Mouse (Mus musculus): ENCODE data around the gene Jakmip3. TPM values are rescaled to one million over a fixed set of nuclear protein-coding genes. Genes with fewer than 3 reads are reported as not detected.

Jakmip3 gene
- polyA plus RNA-seq, 1 experiment from 2014 or later, result 0.59 TPM

DNA sequence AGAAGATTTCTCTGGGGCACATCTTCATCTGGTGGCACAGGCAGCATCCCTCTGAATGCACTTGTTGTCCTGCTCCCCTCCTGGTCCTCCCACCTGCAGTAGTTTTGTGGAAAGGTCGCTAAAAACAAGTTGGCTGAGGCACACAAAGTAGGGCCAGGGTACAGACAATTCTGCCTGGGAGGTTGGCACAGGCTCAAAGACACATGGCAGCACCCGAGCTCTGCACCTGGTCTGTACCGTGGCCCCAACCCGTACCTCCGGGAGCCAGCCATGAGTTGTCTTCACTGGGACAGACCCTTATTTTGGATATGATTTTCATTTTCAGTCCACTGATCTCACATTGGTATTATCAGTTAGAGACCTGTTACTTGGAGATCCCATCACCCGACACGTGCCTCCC is 1.5 kb upstream of the Jakmip3 start:
- H3K4me2 ChIP-seq, result no peak overlapping the region
- H3K27ac ChIP-seq (ENCODE audit: low read depth, low read length), result no peak overlapping the region
- peaks cover 58% of the 10 kb centered on the region for H3K27me3 ChIP-seq (ENCODE audit: control insufficient read depth, insufficient read depth, low read length)
- H3K4me1 ChIP-seq (ENCODE audit: control insufficient read depth, insufficient read depth, low read length), result peaks cover 6% of the 10 kb centered on the region; the same call in 1 of the 2 replicates
- WGBS (ENCODE audit: insufficient replicate concordance), result 77% methylated on average over 7 of the region's 7 CpGs
- H3K4me3 ChIP-seq (ENCODE audit: low read depth, low read length), result no peak overlapping the region
- no peaks in the 10 kb centered on the region for H3K36me3 ChIP-seq (ENCODE audit: control insufficient read depth, insufficient read depth, low read length)
- no peak for ATAC-seq (replicated peaks; ENCODE audit: insufficient number of reproducible peaks, low FRiP score, low TSS enrichment)
- peaks cover 4% of the 10 kb centered on the region; the same call in 1 of the 2 replicates for H3K9me3 ChIP-seq (replicated peaks; ENCODE audit: control insufficient read depth, low read length)
- no peak overlapping the region for H3K9ac ChIP-seq (ENCODE audit: low read depth, low read length)

DNA sequence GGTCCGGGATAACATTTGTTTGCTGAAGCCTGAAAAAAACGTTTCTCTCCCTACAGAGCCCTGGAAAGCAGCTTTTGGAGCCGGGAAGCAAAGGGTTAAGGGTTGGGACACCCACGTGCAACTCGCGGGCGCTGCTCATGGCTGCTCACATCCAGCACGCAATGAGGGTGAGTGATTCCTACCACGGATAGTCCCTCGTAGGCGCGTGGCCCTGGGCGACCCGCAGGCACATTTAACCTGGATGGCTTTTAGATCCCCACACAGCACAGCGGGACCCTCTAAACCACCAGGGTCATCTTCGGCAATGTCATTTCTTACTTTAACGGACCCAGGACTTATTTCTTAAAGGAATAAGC is 296 bp upstream of the Jakmip3 start:
- no peak overlapping the region for H3K27ac ChIP-seq (ENCODE audit: low read depth, low read length)
- H3K9me3 ChIP-seq (replicated peaks; ENCODE audit: control insufficient read depth, low read length), result peaks cover 4% of the 10 kb centered on the region; the same call in 1 of the 2 replicates
- peaks cover 6% of the 10 kb centered on the region; the same call in 1 of the 2 replicates for H3K4me1 ChIP-seq (ENCODE audit: control insufficient read depth, insufficient read depth, low read length)
- H3K36me3 ChIP-seq (ENCODE audit: control insufficient read depth, insufficient read depth, low read length), result no peaks in the 10 kb centered on the region
- peak overlapping the region; percentile 46 for H3K4me3 ChIP-seq (ENCODE audit: low read depth, low read length)
- peak overlapping the region; percentile 36; the same call in 1 of the 2 replicates for H3K9ac ChIP-seq (ENCODE audit: low read depth, low read length)
- WGBS (ENCODE audit: insufficient replicate concordance), result 1% methylated on average over 17 of the region's 17 CpGs
- ATAC-seq (replicated peaks; ENCODE audit: insufficient number of reproducible peaks, low FRiP score, low TSS enrichment), result no peak
- peaks cover 58% of the 10 kb centered on the region for H3K27me3 ChIP-seq (ENCODE audit: control insufficient read depth, insufficient read depth, low read length)
- H3K4me2 ChIP-seq, result peak overlapping the region; percentile 90

DNA sequence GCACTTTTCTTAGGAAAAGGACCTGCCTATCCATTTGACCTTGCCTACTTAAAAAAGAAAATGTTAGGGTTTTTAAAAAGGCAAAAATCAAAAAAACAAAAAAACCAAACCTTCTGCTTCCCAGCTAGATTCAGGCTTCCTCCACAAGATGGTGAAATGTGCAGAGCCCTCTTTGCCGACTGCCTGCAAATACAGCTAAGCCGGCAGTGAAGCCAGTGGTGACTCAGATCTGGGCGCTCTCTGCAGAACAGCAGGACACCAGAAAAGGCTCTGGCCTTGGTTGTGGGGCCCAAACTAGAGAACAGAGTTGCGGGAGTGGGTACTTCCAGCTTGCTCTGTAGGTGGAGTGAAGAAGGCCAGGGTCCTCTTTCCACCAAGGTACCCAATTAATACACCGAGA is 1.0 kb downstream of the Jakmip3 start:
- peaks cover 58% of the 10 kb centered on the region for H3K27me3 ChIP-seq (ENCODE audit: control insufficient read depth, insufficient read depth, low read length)
- 28% methylated on average over 5 of the region's 5 CpGs for WGBS (ENCODE audit: insufficient replicate concordance)
- no peak for ATAC-seq (replicated peaks; ENCODE audit: insufficient number of reproducible peaks, low FRiP score, low TSS enrichment)
- H3K36me3 ChIP-seq (ENCODE audit: control insufficient read depth, insufficient read depth, low read length), result no peaks in the 10 kb centered on the region
- H3K9ac ChIP-seq (ENCODE audit: low read depth, low read length), result no peak overlapping the region
- H3K9me3 ChIP-seq (replicated peaks; ENCODE audit: control insufficient read depth, low read length), result no peaks in the 10 kb centered on the region
- H3K4me2 ChIP-seq, result peak overlapping the region; percentile 90
- peak overlapping the region; percentile 46 for H3K4me3 ChIP-seq (ENCODE audit: low read depth, low read length)
- peaks cover 9% of the 10 kb centered on the region; the same call in 1 of the 2 replicates for H3K4me1 ChIP-seq (ENCODE audit: control insufficient read depth, insufficient read depth, low read length)
- H3K27ac ChIP-seq (ENCODE audit: low read depth, low read length), result no peak overlapping the region

DNA sequence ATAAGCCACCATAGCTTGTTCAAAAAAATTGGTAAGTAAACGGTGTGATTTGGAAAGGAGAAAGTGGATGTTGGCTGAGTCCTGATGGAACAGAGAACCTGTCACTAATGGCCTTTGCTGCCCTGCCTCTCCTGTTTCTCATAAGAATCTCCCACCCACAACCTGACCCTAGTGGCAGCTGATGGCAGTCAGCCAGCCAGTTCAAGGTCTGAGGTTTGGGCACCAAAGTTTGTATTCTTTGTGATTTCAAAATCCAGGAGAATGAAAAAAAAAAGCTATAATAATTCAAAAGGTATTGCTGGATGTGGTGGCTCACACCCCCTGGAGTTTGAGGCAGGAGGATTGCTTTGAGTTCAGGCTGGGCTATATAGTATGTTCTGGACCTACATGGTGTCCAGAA is 1.8 kb downstream of the Jakmip3 start:
- Histone ChIP-seq H3K36me3 (ENCODE audit: control insufficient read depth, insufficient read depth, low read length) (no peaks in the 10 kb centered on the region), H3K27ac (ENCODE audit: low read depth, low read length) (no peak overlapping the region), H3K9me3 (replicated peaks; ENCODE audit: control insufficient read depth, low read length) (no peaks in the 10 kb centered on the region), H3K9ac (ENCODE audit: low read depth, low read length) (no peak overlapping the region), H3K4me2 (no peak overlapping the region), H3K27me3 (ENCODE audit: control insufficient read depth, insufficient read depth, low read length) (peaks cover 58% of the 10 kb centered on the region), H3K4me1 (ENCODE audit: control insufficient read depth, insufficient read depth, low read length) (peaks cover 9% of the 10 kb centered on the region; the same call in 1 of the 2 replicates), H3K4me3 (ENCODE audit: low read depth, low read length) (no peak overlapping the region)
- ATAC-seq (replicated peaks; ENCODE audit: insufficient number of reproducible peaks, low FRiP score, low TSS enrichment), result no peak
- 83% methylated on average over 1 of the region's 1 CpGs for WGBS (ENCODE audit: insufficient replicate concordance)

DNA sequence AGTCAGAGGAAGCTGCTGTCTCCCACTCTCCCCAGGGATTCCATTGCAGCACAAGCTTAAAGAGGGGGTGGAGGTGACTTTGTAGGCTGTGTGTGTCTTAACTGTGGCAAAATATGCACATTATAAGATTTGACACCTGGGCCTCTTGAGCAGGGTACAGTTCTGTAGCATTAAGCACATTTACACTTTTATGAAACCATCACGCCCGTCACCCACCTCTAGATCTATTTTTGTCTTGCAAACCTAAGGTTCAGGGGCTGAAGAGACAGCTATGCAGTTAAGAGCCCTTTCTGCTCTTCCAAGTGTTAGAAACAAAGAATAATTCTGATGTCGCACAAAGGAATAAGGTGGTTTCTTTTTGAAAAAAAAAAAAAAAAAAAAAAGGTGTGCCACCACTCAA is 5.1 kb downstream of the Jakmip3 start:
- H3K4me1 ChIP-seq (ENCODE audit: control insufficient read depth, insufficient read depth, low read length), result peaks cover 3% of the 10 kb centered on the region; the same call in 1 of the 2 replicates
- no peak overlapping the region for H3K4me3 ChIP-seq (ENCODE audit: low read depth, low read length)
- no peak for ATAC-seq (replicated peaks; ENCODE audit: insufficient number of reproducible peaks, low FRiP score, low TSS enrichment)
- no peaks in the 10 kb centered on the region for H3K9me3 ChIP-seq (replicated peaks; ENCODE audit: control insufficient read depth, low read length)
- WGBS (ENCODE audit: insufficient replicate concordance), result 33% methylated on average over 3 of the region's 3 CpGs
- H3K36me3 ChIP-seq (ENCODE audit: control insufficient read depth, insufficient read depth, low read length), result no peaks in the 10 kb centered on the region
- peaks cover 31% of the 10 kb centered on the region for H3K27me3 ChIP-seq (ENCODE audit: control insufficient read depth, insufficient read depth, low read length)
- no peak overlapping the region for H3K9ac ChIP-seq (ENCODE audit: low read depth, low read length)
- H3K27ac ChIP-seq (ENCODE audit: low read depth, low read length), result no peak overlapping the region
- no peak overlapping the region for H3K4me2 ChIP-seq

DNA sequence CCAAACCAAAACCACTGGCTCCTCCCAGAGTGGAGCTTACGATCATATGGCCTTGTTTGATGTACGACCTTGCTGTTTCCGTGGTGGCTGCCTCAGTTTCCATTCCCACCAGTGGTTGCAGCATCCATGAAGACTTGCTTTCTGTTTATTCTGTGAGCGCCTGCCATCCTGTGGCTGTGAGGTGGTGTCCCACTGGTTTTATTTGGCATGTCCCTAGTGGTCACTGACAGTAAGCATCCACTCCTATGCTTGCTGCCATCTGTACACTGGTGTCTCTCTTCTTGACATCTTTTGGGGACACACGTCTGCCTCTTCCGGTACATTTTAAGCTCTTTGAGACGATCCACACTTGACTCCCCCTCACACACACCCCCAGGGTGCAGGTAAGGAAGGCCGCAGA is 7.2 kb downstream of the Jakmip3 start:
- Histone ChIP-seq H3K27ac (ENCODE audit: low read depth, low read length) (no peak overlapping the region), H3K4me2 (no peak overlapping the region), H3K4me3 (ENCODE audit: low read depth, low read length) (no peak overlapping the region), H3K4me1 (ENCODE audit: control insufficient read depth, insufficient read depth, low read length) (0 out of 2 replicates have a peak, but pooled peaks cover 3% of the 10 kb centered on the region), H3K36me3 (ENCODE audit: control insufficient read depth, insufficient read depth, low read length) (no peaks in the 10 kb centered on the region), H3K27me3 (ENCODE audit: control insufficient read depth, insufficient read depth, low read length) (peaks cover 10% of the 10 kb centered on the region), H3K9me3 (replicated peaks; ENCODE audit: control insufficient read depth, low read length) (no peaks in the 10 kb centered on the region), H3K9ac (ENCODE audit: low read depth, low read length) (no peak overlapping the region)
- 83% methylated on average over 8 of the region's 8 CpGs for WGBS (ENCODE audit: insufficient replicate concordance)
- ATAC-seq (replicated peaks; ENCODE audit: insufficient number of reproducible peaks, low FRiP score, low TSS enrichment), result no peak

DNA sequence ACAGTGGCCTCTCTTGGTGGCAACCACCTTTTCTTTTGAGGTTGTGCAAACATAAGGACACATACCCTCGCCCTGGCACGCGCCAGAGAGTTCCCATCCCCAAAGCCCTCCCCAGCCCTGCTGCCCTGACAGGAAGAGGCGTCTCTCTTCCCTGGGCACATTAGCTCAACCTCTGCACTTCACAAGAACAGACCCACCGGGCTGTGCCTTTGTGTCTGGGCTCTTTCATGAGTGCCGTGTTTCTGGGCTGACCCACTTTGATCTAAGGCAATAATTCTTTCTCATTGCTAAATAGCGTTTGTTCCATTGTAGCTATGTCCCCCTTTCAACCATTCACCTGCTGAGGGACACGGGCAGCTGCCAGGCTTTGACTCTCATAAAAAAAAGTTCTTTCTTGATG is 7.8 kb downstream of the Jakmip3 start:
- no peak for ATAC-seq (replicated peaks; ENCODE audit: insufficient number of reproducible peaks, low FRiP score, low TSS enrichment)
- Histone ChIP-seq H3K27me3 (ENCODE audit: control insufficient read depth, insufficient read depth, low read length) (peaks cover 4% of the 10 kb centered on the region), H3K4me1 (ENCODE audit: control insufficient read depth, insufficient read depth, low read length) (0 out of 2 replicates have a peak, but pooled peaks cover 3% of the 10 kb centered on the region), H3K9ac (ENCODE audit: low read depth, low read length) (no peak overlapping the region), H3K4me2 (no peak overlapping the region), H3K4me3 (ENCODE audit: low read depth, low read length) (no peak overlapping the region), H3K9me3 (replicated peaks; ENCODE audit: control insufficient read depth, low read length) (no peaks in the 10 kb centered on the region), H3K27ac (ENCODE audit: low read depth, low read length) (no peak overlapping the region), H3K36me3 (ENCODE audit: control insufficient read depth, insufficient read depth, low read length) (no peaks in the 10 kb centered on the region)
- 80% methylated on average over 8 of the region's 8 CpGs for WGBS (ENCODE audit: insufficient replicate concordance)

DNA sequence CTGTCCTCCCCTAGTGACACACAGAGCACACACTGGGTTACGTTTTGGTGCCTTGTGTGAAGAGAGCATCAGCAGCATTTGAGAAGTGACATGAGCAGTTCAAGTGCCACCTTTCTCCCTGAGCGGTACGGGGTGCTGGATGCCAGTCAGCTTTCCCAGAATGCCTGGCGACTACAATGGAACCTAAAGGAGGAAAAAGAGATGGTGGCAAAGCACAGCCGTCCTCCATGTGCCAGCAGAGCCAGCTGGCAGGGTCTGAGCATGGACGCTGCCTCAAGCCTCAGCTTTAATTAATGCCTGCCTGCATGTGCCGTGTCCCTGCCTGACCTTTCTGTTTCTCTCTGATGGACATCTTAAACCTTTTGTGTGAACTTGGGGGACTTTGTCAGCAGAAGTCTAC is 15.3 kb downstream of the Jakmip3 start:
- H3K9me3 ChIP-seq (replicated peaks; ENCODE audit: control insufficient read depth, low read length), result no peaks in the 10 kb centered on the region
- no peak for ATAC-seq (replicated peaks; ENCODE audit: insufficient number of reproducible peaks, low FRiP score, low TSS enrichment)
- 81% methylated on average over 7 of the region's 7 CpGs for WGBS (ENCODE audit: insufficient replicate concordance)
- no peaks in the 10 kb centered on the region for H3K4me1 ChIP-seq (ENCODE audit: control insufficient read depth, insufficient read depth, low read length)
- no peak overlapping the region for H3K9ac ChIP-seq (ENCODE audit: low read depth, low read length)
- H3K27me3 ChIP-seq (ENCODE audit: control insufficient read depth, insufficient read depth, low read length), result no peaks in the 10 kb centered on the region
- no peaks in the 10 kb centered on the region for H3K36me3 ChIP-seq (ENCODE audit: control insufficient read depth, insufficient read depth, low read length)
- H3K4me3 ChIP-seq (ENCODE audit: low read depth, low read length), result no peak overlapping the region
- no peak overlapping the region for H3K4me2 ChIP-seq
- no peak overlapping the region for H3K27ac ChIP-seq (ENCODE audit: low read depth, low read length)

DNA sequence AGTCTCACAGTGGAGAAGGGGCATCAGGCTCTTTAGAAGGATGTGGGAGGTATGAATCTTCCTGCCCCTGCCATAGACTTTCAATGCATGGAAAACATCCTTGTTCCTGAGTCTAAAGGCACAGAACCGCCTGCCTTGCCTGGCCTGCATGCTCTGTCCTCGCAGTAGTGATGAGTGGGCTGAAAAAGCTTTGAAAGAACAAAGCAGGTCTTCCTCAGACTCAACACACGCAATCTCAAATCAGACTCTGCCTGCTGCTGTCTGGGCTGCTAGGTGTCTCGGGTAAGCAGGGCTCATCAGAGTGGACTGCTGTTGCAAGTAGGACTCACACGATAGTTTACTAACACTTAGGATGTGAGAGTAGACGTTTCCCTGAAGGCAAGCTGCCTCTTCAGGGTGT is 16.6 kb downstream of the Jakmip3 start:
- Histone ChIP-seq H3K27ac (ENCODE audit: low read depth, low read length) (no peak overlapping the region), H3K4me2 (no peak overlapping the region), H3K4me3 (ENCODE audit: low read depth, low read length) (no peak overlapping the region), H3K9me3 (replicated peaks; ENCODE audit: control insufficient read depth, low read length) (no peaks in the 10 kb centered on the region), H3K9ac (ENCODE audit: low read depth, low read length) (no peak overlapping the region), H3K4me1 (ENCODE audit: control insufficient read depth, insufficient read depth, low read length) (no peaks in the 10 kb centered on the region), H3K27me3 (ENCODE audit: control insufficient read depth, insufficient read depth, low read length) (no peaks in the 10 kb centered on the region), H3K36me3 (ENCODE audit: control insufficient read depth, insufficient read depth, low read length) (no peaks in the 10 kb centered on the region)
- ATAC-seq (replicated peaks; ENCODE audit: insufficient number of reproducible peaks, low FRiP score, low TSS enrichment), result no peak
- 65% methylated on average over 6 of the region's 6 CpGs for WGBS (ENCODE audit: insufficient replicate concordance)

All from heart, embryonic 11.5 days (tissue).